Comparison of ENCODE assay signal across 8 mouse cellular contexts in the genomic region with DNA sequence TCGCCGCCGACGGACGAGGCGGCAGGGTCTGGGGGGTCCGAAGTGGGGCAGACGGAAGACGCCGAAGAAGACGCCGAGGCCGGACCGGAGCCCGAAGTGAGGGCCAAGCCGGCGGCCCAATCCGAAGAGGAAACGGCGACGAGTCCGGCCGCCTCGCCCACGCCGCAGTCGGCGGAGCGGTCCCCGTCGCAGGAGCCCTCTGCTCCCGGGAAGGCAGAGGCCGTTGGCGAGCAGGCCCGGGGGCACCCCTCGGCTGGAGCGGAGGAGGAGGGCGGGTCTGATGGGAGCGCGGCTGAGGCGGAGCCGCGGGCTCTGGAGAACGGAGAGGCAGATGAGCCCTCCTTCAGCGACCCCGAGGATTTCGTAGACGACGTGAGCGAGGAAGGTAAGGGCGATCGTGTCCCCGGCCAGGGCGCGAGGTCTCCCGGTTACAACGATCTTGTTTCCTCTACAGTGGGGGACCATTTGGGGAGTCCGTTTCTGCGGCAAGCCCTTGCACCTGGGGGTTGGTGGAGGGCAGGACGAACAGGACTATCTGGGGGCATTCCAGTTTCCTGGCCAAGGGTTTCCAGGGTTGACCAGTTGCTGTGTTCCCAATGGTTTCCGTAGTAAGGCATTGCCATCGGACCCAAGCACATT. TPM values are rescaled to one million over a fixed set of nuclear protein-coding genes. Genes with fewer than 3 reads are reported as not detected.
DNase-seq lines count a peak whose midpoint lies in the region; ATAC-seq and TF ChIP-seq lines count a peak whose summit lies in the region.

No protein-coding gene starts in this region.

- peak; percentile 7 for DNase-seq in kidney, adult 11 months
- DNase-seq in kidney, adult 18-20 months = no peak
- peak; percentile 21 for DNase-seq in lung, postnatal 36 days
- DNase-seq in thymus, postnatal 0 days (ENCODE audit: low spot score) = peak; percentile 25
- no peak for DNase-seq in urinary bladder, postnatal 10 days (ENCODE audit: low spot score)

- peak overlapping the region; percentile 99 for H3K4me3 ChIP-seq in E14TG2a.4 (replicated peaks; ENCODE audit: low read length)
- peak overlapping the region; percentile 67 for H3K4me3 ChIP-seq in bone marrow macrophage, adult 2 months (ENCODE audit: insufficient read depth, low read length)
- H3K4me3 ChIP-seq in hindbrain, embryonic 12.5 days = peak overlapping the region; percentile 100

- WGBS in hindbrain, embryonic 12.5 days = under 1% methylated on average over 62 of the region's 62 CpGs

- peak overlapping the region; percentile 98 for H3K9ac ChIP-seq in hindbrain, embryonic 12.5 days

- peaks cover 52% of the 10 kb centered on the region for H3K4me1 ChIP-seq in E14TG2a.4 (replicated peaks; ENCODE audit: low read depth, low read length)
- H3K4me1 ChIP-seq in bone marrow macrophage, adult 2 months (ENCODE audit: control insufficient read depth, insufficient read depth, low read length) = peaks cover 40% of the 10 kb centered on the region
- peaks cover 27% of the 10 kb centered on the region for H3K4me1 ChIP-seq in hindbrain, embryonic 12.5 days

- no peak for TF ChIP-seq POLR2A in bone marrow macrophage, adult 2 months (IDR thresholded peaks at IDR 0.05; ENCODE audit: borderline replicate concordance, low read depth, low read length)

- TF ChIP-seq CTCF in E14TG2a.4 (conservative IDR thresholded peaks at IDR 0.05; ENCODE audit: low read length) = no peak
- no peak for TF ChIP-seq CTCF in bone marrow macrophage, adult 2 months (IDR thresholded peaks at IDR 0.05; ENCODE audit: low read depth, low read length)

- peaks cover 49% of the 10 kb centered on the region for H3K36me3 ChIP-seq in E14TG2a.4 (ENCODE audit: insufficient read depth, low read length)
- 0 out of 2 replicates have a peak, but pooled peaks cover 15% of the 10 kb centered on the region for H3K36me3 ChIP-seq in hindbrain, embryonic 12.5 days

- no peaks in the 10 kb centered on the region for H3K9me3 ChIP-seq in E14TG2a.4 (ENCODE audit: low read length)
- no peaks in the 10 kb centered on the region for H3K9me3 ChIP-seq in hindbrain, embryonic 12.5 days (replicated peaks)

- ATAC-seq in hindbrain, embryonic 12.5 days (ENCODE audit: low FRiP score) = peak; percentile 42

- peak overlapping the region; percentile 80 for H3K27ac ChIP-seq in bone marrow macrophage, adult 2 months (ENCODE audit: insufficient read depth, low read depth, low read length)
- H3K27ac ChIP-seq in hindbrain, embryonic 12.5 days = peak overlapping the region; percentile 82

- H3K27me3 ChIP-seq in E14TG2a.4 (ENCODE audit: insufficient read depth, low read length) = no peaks in the 10 kb centered on the region
- H3K27me3 ChIP-seq in hindbrain, embryonic 12.5 days = no peaks in the 10 kb centered on the region

- H3K4me2 ChIP-seq in hindbrain, embryonic 12.5 days (replicated peaks) = peak overlapping the region; percentile 88

RNA-seq across cellular contexts. Expression of a gene that starts 0.4 kb away (rescaled TPM):
- 80.1 and 87.0 TPM in 2 replicates for polyA plus RNA-seq in bone marrow macrophage, adult 2 months (2012; ENCODE audit: insufficient read depth, insufficient read length, missing spikeins)
- polyA plus RNA-seq in hindbrain, embryonic 12.5 days (2016; fragmentation: Nextera tagmentation; extraction: Ambion mirVana) = 155 and 162 TPM in 2 replicates
- 99.8 and 114 TPM in 2 replicates for polyA plus RNA-seq in thymus, postnatal 0 days (2015; fragmentation: Nextera tagmentation; extraction: Ambion mirVana)

RNA-seq across cellular contexts. Expression of a gene that starts 25.9 kb away (rescaled TPM):
- polyA plus RNA-seq in bone marrow macrophage, adult 2 months (2012; ENCODE audit: insufficient read depth, insufficient read length, missing spikeins) = not detected in 2 replicates
- polyA plus RNA-seq in hindbrain, embryonic 12.5 days (2016; fragmentation: Nextera tagmentation; extraction: Ambion mirVana) = not detected in 2 replicates
- polyA plus RNA-seq in thymus, postnatal 0 days (2015; fragmentation: Nextera tagmentation; extraction: Ambion mirVana) = not detected in 2 replicates

RNA-seq across cellular contexts. Expression of a gene that starts 30.5 kb away (rescaled TPM):
- 131 and 136 TPM in 2 replicates for polyA plus RNA-seq in bone marrow macrophage, adult 2 months (2012; ENCODE audit: insufficient read depth, insufficient read length, missing spikeins)
- polyA plus RNA-seq in hindbrain, embryonic 12.5 days (2016; fragmentation: Nextera tagmentation; extraction: Ambion mirVana) = 21.1 and 22.1 TPM in 2 replicates
- 6.3 and 6.5 TPM in 2 replicates for polyA plus RNA-seq in thymus, postnatal 0 days (2015; fragmentation: Nextera tagmentation; extraction: Ambion mirVana)

Comparison
In these comparisons a context has a peak if more than half of its experiments do, and no peak if none do; other contexts are left out.
1. DNase-seq: peak in kidney, adult 11 months (single experiment), lung, postnatal 36 days (single experiment) and thymus, postnatal 0 days (single experiment); none in kidney, adult 18-20 months (single experiment) and urinary bladder, postnatal 10 days (single experiment).
2. Peak in every context shown above with its lines, with median percentiles within 50 percentile points of each other: H3K4me3 ChIP-seq.